Mouse (Mus musculus) liver, adult 2 months (tissue): ENCODE results near the gene Txnip. TPM values are rescaled to one million over a fixed set of nuclear protein-coding genes. Genes with fewer than 3 reads are reported as not detected.

Experiments used
- DNase-seq: peaks from one replicate; pipeline ENCODE4 v3.0.0-alpha.2; 2011; ENCODE audit warnings: low read depth, low spot score; ENCODE audit errors: extremely low read depth
- H3K27ac ChIP-seq: fragments of 200-500 bp; replicated peaks from 2 replicates; pipeline ENCODE4 v1.5.1; 2012; ENCODE audit warnings: low read depth, mild to moderate bottlenecking, control low read depth, inconsistent platforms, low read length; ENCODE audit not compliant: insufficient read depth
- H3K27me3 ChIP-seq: fragments of 200-500 bp; 2 replicates; pipeline ENCODE4 v1.6.1; 2012; ENCODE audit warnings: mild to moderate bottlenecking, moderate library complexity, low read length, inconsistent platforms; ENCODE audit not compliant: control insufficient read depth, insufficient read depth
- H3K36me3 ChIP-seq: fragments of 200-500 bp; 2 replicates; pipeline ENCODE4 v1.6.1; 2012; ENCODE audit warnings: low read length, inconsistent platforms; ENCODE audit not compliant: control insufficient read depth, insufficient read depth
- H3K4me1 ChIP-seq: fragments of 200-500 bp; 2 replicates; pipeline ENCODE4 v1.6.1; 2011; ENCODE audit warnings: low read length; ENCODE audit not compliant: control insufficient read depth, insufficient read depth
- H3K4me3 ChIP-seq: fragments of 200-500 bp; 2 replicates; pipeline ENCODE4 v1.5.1; 2011; ENCODE audit warnings: low read depth, mild to moderate bottlenecking, control low read depth, low read length, moderate library complexity; ENCODE audit not compliant: insufficient read depth
- H3K79me2 ChIP-seq: fragments of 200-500 bp; 2 replicates; pipeline ENCODE4 v1.6.1; 2012; ENCODE audit warnings: inconsistent platforms, mild to moderate bottlenecking, low read length, moderate library complexity; ENCODE audit not compliant: control insufficient read depth, insufficient read depth
- H3K9ac ChIP-seq: fragments of 200-500 bp; 2 replicates; pipeline ENCODE4 v1.6.1; 2012; ENCODE audit warnings: low read depth, mild to moderate bottlenecking, control low read depth, inconsistent platforms, low read length
- CTCF ChIP-seq: fragments of 200-500 bp; IDR thresholded peaks from 2 replicates; pipeline ENCODE4 v1.5.1; 2011; ENCODE audit warnings: low read depth, low read length, control low read depth
- POLR2A ChIP-seq: fragments of 200-500 bp; IDR thresholded peaks from 2 replicates; pipeline ENCODE4 v1.6.1; 2011; ENCODE audit warnings: low read length, control low read depth; ENCODE audit not compliant: insufficient read depth; ENCODE audit errors: extremely low read depth
- WGBS: fragments of 180-500 bp; shearing (Covaris S2); methylation state at CpG from one replicate; pipeline ENCODE4 v1.1.7; 2018; 5-methylcytosine and 5-hydroxymethylcytosine counted together
- polyA plus RNA-seq: library from polyadenylated mRNA; depleted of rRNA; stranded (reverse); fragments of >200 nt; gene quantifications from 2 replicates; pipeline ENCODE4 v1.2.3, GENCODE M21; 2012
- total RNA-seq: library from RNA; depleted of rRNA; stranded (reverse); fragments of >200 nt; gene quantifications from 2 replicates; pipeline ENCODE4 v1.2.3, GENCODE M21; 2014

Gene Txnip
- total and polyA plus RNA-seq, 2 experiments: 74.3 to 159 TPM

DNA sequence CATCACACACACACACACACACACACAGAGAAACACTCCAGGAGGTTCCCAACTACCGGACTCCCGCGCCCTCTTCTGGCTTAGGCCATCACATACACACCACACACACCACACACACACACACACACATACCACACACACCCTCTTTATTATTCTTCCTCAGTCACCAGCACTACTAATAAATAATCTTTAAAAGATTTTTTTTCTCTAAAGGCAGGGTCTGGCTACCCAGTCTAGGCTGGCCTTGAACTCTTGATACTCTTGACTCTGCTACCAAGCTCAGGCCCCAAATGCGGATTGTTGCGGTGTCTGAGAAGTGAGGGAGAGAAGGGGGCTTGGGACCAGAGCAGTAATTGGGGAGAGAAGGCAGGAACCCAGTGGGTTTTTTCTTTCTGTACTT is 37.1 kb downstream of the Txnip start:
- H3K36me3 ChIP-seq: no peaks in the 10 kb centered on the region
- WGBS: 96% methylated on average over 5 of the region's 5 CpGs
- DNase-seq: no peak
- H3K27ac ChIP-seq: no peak overlapping the region
- no peak overlapping the region for H3K9ac ChIP-seq
- 0 out of 2 replicates have a peak, but pooled peaks cover 1% of the 10 kb centered on the region for H3K4me1 ChIP-seq
- no peaks in the 10 kb centered on the region; the same call in 1 of the 2 replicates for H3K79me2 ChIP-seq
- H3K4me3 ChIP-seq: no peak overlapping the region
- no peaks in the 10 kb centered on the region; the same call in 1 of the 2 replicates for H3K27me3 ChIP-seq
- TF ChIP-seq POLR2A: no peak
- TF ChIP-seq CTCF: no peak

DNA sequence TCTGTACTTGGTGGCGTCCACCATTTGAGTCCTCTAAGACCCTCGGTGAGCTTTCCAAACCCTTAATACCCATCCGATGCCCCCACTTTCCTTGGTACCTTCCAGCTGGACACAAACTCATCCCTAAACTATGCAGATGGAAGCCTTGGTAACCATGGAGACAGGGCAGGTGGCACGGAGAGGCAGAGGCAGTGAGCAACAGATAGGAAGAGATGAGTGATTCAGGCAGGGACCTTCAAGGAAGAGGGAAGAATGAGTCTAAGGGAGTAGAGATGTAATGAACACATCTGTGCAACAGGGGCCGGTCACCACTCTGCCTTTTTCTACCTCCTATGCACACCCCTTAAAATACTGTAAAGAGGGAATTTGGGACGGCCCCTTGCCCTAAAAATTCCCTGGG is 37.9 kb downstream of the Txnip start:
- no peaks in the 10 kb centered on the region for H3K36me3 ChIP-seq
- WGBS: 47% methylated on average over 6 of the region's 6 CpGs
- no peaks in the 10 kb centered on the region; the same call in 1 of the 2 replicates for H3K27me3 ChIP-seq
- H3K79me2 ChIP-seq: no peaks in the 10 kb centered on the region; the same call in 1 of the 2 replicates
- H3K4me1 ChIP-seq: 0 out of 2 replicates have a peak, but pooled peaks cover 1% of the 10 kb centered on the region
- DNase-seq: no peak
- H3K4me3 ChIP-seq: no peak overlapping the region
- no peak overlapping the region for H3K9ac ChIP-seq
- H3K27ac ChIP-seq: no peak overlapping the region
- TF ChIP-seq POLR2A (no peak), CTCF (no peak)

DNA sequence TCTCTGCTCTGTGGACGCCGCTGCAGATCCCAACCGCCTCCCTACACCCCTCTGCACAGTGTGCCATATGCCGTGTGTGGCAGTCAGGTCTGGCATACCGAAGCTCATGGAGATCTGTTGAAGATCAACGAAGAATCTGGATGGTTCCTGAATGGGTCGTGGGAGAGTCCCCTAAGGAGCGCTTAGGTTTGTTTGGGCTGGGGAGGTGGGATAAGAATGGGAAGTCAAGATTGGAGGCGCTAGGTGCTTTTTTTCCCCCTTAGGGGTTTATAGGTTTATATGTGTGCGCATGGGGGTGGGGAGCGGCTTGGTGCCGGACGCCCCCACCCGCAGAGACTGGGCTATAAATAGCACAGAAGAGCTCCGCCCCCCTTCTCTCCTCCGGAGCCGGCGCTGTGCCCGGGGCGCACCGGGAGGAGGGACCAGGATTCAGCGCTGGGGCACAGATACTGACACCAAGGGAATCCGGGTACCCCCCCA is 38.5 kb downstream of the Txnip start, which contains the start of gene Ankrd34a:
Gene Ankrd34a (plus strand): TSS at position 409 of the 480 bp plus-strand sequence.
- H3K4me3 ChIP-seq: peak within 1 kb of the TSS; percentile 32; the same call in 1 of the 2 replicates
- TF ChIP-seq POLR2A: no peak
- TF ChIP-seq CTCF: no peak
- no peak within 1 kb of the TSS for H3K27ac ChIP-seq
- H3K79me2 ChIP-seq: no peaks in the 10 kb centered on the region; the same call in 1 of the 2 replicates
- H3K27me3 ChIP-seq: no peaks in the 10 kb centered on the region; the same call in 1 of the 2 replicates
- 0 out of 2 replicates have a peak, but pooled peaks cover 1% of the 10 kb centered on the region for H3K4me1 ChIP-seq
- no peak for DNase-seq
- no peaks in the 10 kb centered on the region for H3K36me3 ChIP-seq
- WGBS: 7% methylated on average over 23 of the region's 23 CpGs
- H3K9ac ChIP-seq: peak within 1 kb of the TSS; percentile 12; the same call in 1 of the 2 replicates

DNA sequence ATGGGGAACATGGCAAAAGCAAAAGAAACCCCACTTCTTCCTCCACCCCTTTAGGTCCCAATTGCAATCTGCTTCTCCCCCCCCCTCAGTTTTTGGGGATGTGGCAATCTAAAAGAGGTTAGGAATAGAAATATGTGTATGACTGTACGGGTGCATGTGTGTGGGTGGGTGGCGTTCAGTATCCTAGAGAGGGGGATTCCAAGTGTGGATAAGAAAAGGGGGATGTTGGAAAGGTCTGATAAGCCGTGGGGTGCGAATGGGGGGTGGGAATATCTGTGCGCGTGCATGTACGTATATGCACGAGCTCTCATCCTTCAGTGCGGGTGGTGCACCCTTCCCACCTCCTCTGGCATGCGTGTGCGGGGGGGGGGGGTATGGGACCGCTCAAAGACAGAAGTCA is 39.1 kb downstream of the Txnip start:
- Histone ChIP-seq H3K4me1 (0 out of 2 replicates have a peak, but pooled peaks cover 1% of the 10 kb centered on the region), H3K4me3 (no peak overlapping the region), H3K27me3 (no peaks in the 10 kb centered on the region; the same call in 1 of the 2 replicates), H3K9ac (no peak overlapping the region), H3K36me3 (no peaks in the 10 kb centered on the region), H3K79me2 (no peaks in the 10 kb centered on the region; the same call in 1 of the 2 replicates), H3K27ac (no peak overlapping the region)
- 10% methylated on average over 12 of the region's 12 CpGs for WGBS
- no peak for DNase-seq
- no peak for TF ChIP-seq CTCF
- TF ChIP-seq POLR2A: no peak

DNA sequence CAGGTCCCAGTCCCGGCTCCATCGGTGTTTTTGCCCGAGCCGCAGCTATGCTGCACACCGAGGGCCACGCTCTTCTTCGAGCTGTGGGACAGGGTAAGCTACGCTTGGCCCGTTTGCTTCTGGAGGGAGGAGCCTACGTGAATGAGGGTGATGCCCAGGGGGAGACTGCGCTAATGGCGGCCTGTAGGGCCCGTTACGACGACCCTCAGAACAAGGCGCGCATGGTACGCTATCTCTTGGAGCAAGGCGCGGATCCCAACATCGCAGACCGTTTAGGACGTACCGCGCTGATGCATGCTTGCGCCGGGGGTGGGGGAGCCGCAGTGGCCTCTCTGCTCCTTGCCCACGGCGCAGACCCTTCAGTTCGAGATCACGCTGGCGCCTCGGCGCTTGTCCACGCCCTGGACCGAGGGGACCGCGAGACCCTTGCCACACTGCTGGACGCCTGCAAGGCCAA is 39.7 kb downstream of the Txnip start:
- DNase-seq: no peak
- Histone ChIP-seq H3K4me3 (peak overlapping the region; percentile 32), H3K27me3 (no peaks in the 10 kb centered on the region; the same call in 1 of the 2 replicates), H3K79me2 (no peaks in the 10 kb centered on the region), H3K36me3 (no peaks in the 10 kb centered on the region), H3K27ac (no peak overlapping the region), H3K4me1 (0 out of 2 replicates have a peak, but pooled peaks cover 1% of the 10 kb centered on the region), H3K9ac (peak overlapping the region; percentile 35)
- TF ChIP-seq CTCF (no peak), POLR2A (no peak)
- 1% methylated on average over 40 of the region's 40 CpGs for WGBS
